Mouse (Mus musculus) spleen, adult 2 months (tissue): ENCODE measurements around the gene Syne3. TPM values are rescaled to one million over a fixed set of nuclear protein-coding genes. Genes with fewer than 3 reads are reported as not detected.

ENCODE experiments used
- DNase-seq, 2 experiments: peaks; one replicate each; pipeline versions ENCODE4 v3.0.0 to v3.0.0-alpha.2; 2012 to 2021; ENCODE audit warnings: low spot score in 2 of 2, low read depth in 1 of 2
- H3K27ac ChIP-seq: fragments of 200-500 bp; 2 replicates; pipeline ENCODE4 v1.5.1; 2012; ENCODE audit warnings: low read length, inconsistent platforms; ENCODE audit not compliant: insufficient read depth
- H3K27me3 ChIP-seq: fragments of 200-500 bp; 2 replicates; pipeline ENCODE4 v1.6.1; 2012; ENCODE audit warnings: mild to moderate bottlenecking, moderate library complexity, low read length, inconsistent platforms; ENCODE audit not compliant: control insufficient read depth, insufficient read depth
- H3K36me3 ChIP-seq: fragments of 200-500 bp; 2 replicates; pipeline ENCODE4 v1.6.1; 2012; ENCODE audit warnings: mild to moderate bottlenecking, low read length, inconsistent platforms; ENCODE audit not compliant: control insufficient read depth, insufficient read depth
- H3K4me1 ChIP-seq: fragments of 200-500 bp; 2 replicates; pipeline ENCODE4 v1.6.1; 2011; ENCODE audit warnings: inconsistent platforms; ENCODE audit not compliant: control insufficient read depth, insufficient read depth, insufficient read length
- H3K4me3 ChIP-seq: fragments of 200-500 bp; 2 replicates; pipeline ENCODE4 v1.5.1; 2011; ENCODE audit warnings: mild to moderate bottlenecking, inconsistent platforms; ENCODE audit not compliant: insufficient read depth, insufficient read length; ENCODE audit errors: extremely low read depth
- CTCF ChIP-seq: fragments of 200-500 bp; IDR thresholded peaks from 2 replicates; pipeline ENCODE4 v1.5.1; 2011; ENCODE audit warnings: mild to moderate bottlenecking, inconsistent platforms; ENCODE audit not compliant: insufficient read depth, insufficient read length, insufficient replicate concordance; ENCODE audit errors: extremely low read depth
- POLR2A ChIP-seq: fragments of 200-500 bp; IDR thresholded peaks from 2 replicates; pipeline ENCODE4 v1.6.1; 2011; ENCODE audit warnings: low read depth, low read length, inconsistent platforms
- WGBS: fragments of 180-500 bp; shearing (Covaris S2); methylation state at CpG from one replicate; pipeline ENCODE4 v1.1.7; 2018; 5-methylcytosine and 5-hydroxymethylcytosine counted together
- polyA plus RNA-seq: library from polyadenylated mRNA; depleted of rRNA; stranded (reverse); fragments of >200 nt; gene quantifications from 2 replicates; pipeline ENCODE4 v1.2.3, GENCODE M21; 2012; rRNA removed

Gene Syne3
- polyA plus RNA-seq, result 5.4 and 6.3 TPM in 2 replicates

DNA sequence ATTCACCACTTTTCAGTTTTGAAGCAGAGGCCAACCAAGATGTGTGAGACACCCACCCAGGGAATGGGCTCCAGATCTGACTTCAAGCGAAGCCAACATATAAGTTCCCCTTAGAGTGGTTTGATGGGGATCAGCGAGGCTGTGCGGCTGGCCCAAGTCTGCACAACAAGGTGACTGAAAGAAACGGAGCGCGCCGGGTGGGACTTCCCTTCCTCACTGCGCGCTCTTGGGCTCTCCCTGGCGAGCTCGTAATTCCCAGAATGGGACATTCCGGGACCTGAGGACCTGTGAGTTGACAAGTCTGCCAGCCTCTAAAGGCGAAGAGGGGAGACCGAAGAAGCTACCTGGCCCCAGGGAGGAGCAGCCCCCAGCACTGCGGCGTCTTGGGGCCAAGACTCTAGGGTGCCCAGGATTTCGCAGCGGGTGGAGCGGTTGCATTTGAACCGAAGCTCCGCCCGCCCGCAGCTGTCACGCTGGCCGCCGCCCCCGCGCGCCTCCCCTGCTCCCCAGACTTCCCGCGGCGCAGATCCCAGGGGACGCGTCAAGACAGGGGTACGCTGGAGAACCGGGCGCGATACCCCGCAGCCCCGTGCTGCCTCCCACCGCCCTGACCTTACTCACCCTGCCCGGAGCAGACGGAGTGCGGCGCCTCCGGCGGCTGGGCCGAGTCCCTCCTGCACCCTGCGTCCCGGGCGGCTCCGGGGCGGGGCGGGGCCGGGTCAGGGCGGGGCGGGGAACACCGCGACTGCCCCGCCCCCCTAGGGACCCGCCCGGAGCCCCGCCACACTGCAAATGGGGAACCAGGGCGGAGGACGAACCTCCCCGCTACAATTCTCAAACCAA lies at the start of gene Syne3:
TSS of gene Syne3 (minus strand) at position 440 of the 843 bp plus-strand sequence.
- TF ChIP-seq CTCF (no peak), POLR2A (peak; percentile 20; the same call in 1 of the 2 replicates)
- Histone ChIP-seq H3K27me3 (no peaks in the 10 kb centered on the region), H3K36me3 (no peaks in the 10 kb centered on the region), H3K27ac (peak within 1 kb of the TSS; percentile 93), H3K4me1 (peaks cover 42% of the 10 kb centered on the region; the same call in 1 of the 2 replicates), H3K4me3 (peak within 1 kb of the TSS; percentile 94)
- peak; percentile 57 to 80 for DNase-seq
- under 1% methylated on average over 62 of the region's 66 CpGs for WGBS

DNA sequence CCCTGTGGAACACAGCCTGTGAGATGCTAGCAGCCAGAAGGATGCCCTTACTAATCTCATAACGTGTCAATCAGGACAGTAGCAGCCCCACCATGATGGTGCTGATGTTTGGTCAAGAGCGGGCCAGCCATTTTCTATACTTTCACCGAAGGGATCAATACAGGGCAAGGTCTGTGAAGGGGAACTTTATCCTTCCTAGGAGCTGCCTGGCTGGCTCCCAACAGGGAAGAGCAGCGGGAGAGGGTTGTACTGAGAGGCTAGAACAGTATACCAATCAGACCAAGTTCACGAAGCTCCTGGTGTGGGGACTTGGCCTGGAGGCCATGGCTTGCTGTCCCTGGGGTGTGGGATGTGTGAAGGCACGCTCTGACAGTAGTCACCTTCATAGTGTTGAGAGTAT lies 45.7 kb upstream of the Syne3 start:
- no peak for TF ChIP-seq POLR2A
- TF ChIP-seq CTCF, result no peak
- no peak for DNase-seq
- WGBS, result 92% methylated on average over 6 of the region's 6 CpGs
- Histone ChIP-seq H3K4me1 (no peaks in the 10 kb centered on the region), H3K36me3 (no peaks in the 10 kb centered on the region), H3K27me3 (no peaks in the 10 kb centered on the region), H3K27ac (no peak overlapping the region), H3K4me3 (no peak overlapping the region)

DNA sequence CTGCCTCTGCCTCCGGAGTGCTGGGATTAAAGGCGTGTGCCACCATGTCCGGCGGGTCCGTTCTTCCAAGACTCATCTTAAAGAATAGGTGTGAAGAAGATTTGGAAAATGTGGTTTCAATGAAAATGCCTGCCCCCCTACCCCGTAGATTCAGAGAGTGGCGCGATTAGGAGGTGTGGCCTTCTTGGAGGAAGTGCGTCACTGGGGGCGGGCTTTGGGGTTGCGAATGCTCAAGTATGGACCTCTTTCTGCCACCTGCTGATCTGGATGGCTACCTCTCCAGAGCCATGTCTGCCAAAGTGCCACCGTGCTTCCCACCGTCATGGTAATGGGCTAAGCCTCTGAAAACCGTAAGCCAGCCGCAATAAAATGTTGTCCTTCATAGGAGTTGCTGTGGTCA lies 44.4 kb upstream of the Syne3 start:
- Histone ChIP-seq H3K4me1 (no peaks in the 10 kb centered on the region), H3K36me3 (no peaks in the 10 kb centered on the region), H3K27me3 (no peaks in the 10 kb centered on the region), H3K4me3 (no peak overlapping the region), H3K27ac (no peak overlapping the region)
- no peak for DNase-seq
- 96% methylated on average over 15 of the region's 15 CpGs for WGBS
- TF ChIP-seq CTCF, result no peak
- TF ChIP-seq POLR2A, result no peak

DNA sequence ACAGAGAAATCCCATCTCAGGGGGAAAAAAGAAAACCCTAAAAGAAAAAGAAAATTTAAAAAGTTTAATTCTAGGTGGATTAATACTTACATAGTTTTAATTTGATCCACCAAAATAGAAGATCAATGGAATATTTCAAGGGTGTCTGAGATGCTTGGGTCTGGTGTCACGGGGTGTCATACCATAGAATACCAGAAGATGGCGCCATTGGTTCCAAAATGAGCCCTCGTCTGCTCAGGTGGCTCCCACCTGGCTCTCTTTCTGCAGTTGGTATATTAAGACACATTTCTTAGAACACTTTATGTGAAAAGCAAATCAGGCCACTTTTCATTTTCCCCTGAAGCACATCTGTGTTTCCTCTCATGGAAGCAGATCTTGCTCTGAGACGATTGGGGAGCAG lies 41.3 kb upstream of the Syne3 start:
- no peaks in the 10 kb centered on the region for H3K27me3 ChIP-seq
- DNase-seq, result peak; percentile 15 to 28
- no peak overlapping the region for H3K4me3 ChIP-seq
- H3K27ac ChIP-seq, result no peak overlapping the region
- peak; percentile 58; the same call in 1 of the 2 replicates for TF ChIP-seq CTCF
- TF ChIP-seq POLR2A, result no peak
- WGBS, result 10% methylated on average over 4 of the region's 4 CpGs
- H3K4me1 ChIP-seq, result no peaks in the 10 kb centered on the region
- no peaks in the 10 kb centered on the region for H3K36me3 ChIP-seq

DNA sequence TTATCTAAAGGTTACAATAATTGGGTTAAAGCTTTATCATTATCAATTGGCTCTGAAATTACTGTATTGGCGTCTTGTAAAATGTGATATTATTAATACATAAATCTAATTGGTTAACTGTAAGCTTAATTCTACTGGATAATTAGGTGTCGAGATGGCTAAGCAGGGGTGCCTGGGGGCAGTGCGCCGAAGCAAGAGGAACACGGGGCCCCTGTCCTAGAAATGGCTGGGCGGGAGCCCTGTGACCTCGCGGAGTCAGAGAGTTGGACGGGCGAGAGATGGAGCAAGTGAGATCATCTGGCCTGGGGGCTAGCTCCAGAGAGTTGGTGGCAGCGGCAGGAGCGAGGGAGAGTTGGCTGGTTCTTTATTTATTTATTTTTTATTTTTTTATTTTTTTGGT lies 40.2 kb upstream of the Syne3 start:
- 84% methylated on average over 12 of the region's 12 CpGs for whole genome bisulfite sequencing
- H3K27ac ChIP-seq, result no peak overlapping the region
- no peak overlapping the region for H3K4me3 ChIP-seq

DNA sequence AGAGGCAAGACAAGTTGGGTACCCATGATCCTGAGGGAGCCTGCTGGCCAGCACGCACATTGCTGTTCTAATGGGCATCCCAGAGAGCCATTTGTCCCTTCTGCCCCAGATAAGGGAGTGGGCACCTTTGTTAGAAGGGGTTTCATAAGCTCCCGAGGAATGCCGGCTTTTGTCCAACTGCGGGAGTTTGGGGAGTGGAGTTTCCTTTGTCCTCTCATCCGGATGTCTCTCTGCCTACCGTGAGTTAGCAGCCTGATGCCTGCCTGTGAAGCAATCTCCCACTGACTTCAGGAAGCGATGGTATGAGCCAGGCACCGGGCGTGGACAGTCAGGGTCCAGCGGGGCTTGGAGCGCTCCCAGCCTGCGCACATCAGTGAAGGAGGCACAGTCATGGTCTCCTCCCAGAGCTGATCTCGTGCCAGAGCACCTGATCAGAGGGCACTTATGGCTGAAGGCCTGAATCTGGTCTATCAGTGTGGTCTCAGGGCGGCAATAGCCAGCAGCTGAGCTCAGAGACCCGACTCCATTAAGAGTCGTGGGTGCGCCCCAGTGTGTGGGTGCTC lies 38.8 kb upstream of the Syne3 start:
- H3K4me1 ChIP-seq, result no peaks in the 10 kb centered on the region
- no peak overlapping the region for H3K4me3 ChIP-seq
- no peaks in the 10 kb centered on the region for H3K36me3 ChIP-seq
- WGBS, result 80% methylated on average over 17 of the region's 17 CpGs
- no peaks in the 10 kb centered on the region for H3K27me3 ChIP-seq
- no peak for DNase-seq
- TF ChIP-seq POLR2A (no peak), CTCF (no peak)
- no peak overlapping the region for H3K27ac ChIP-seq

More for the DNA sequence above, 40.2 kb upstream of the Syne3 start:
- Histone ChIP-seq H3K36me3 (no peaks in the 10 kb centered on the region), H3K27me3 (no peaks in the 10 kb centered on the region), H3K4me1 (no peaks in the 10 kb centered on the region)
- no peak for DNase-seq
- TF ChIP-seq CTCF (no peak), POLR2A (no peak)

DNA sequence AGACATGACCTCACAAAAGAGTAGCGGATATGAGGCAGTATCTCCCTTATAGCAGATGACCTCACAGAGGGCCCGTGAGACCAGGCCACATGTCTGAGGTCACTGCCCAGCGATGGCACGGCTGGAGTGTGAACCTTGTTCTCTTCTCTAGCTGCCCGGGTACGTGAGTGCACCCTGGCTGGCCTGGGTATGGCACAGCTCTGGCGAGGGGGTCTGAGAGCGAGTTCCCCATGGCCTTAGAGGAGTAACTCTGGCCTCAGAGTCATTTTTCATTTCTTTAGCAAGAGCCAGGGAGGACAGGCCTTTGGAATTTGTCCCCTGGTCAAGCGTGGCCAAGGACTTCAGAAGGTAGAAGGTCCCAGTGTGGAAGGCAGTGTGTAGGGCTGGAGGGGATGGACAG lies 35.2 kb upstream of the Syne3 start:
- DNase-seq, result no peak
- no peaks in the 10 kb centered on the region for H3K27me3 ChIP-seq
- no peak overlapping the region for H3K27ac ChIP-seq
- 96% methylated on average over 9 of the region's 9 CpGs for WGBS
- TF ChIP-seq CTCF (no peak), POLR2A (no peak)
- H3K4me1 ChIP-seq, result no peaks in the 10 kb centered on the region
- no peak overlapping the region for H3K4me3 ChIP-seq
- peaks cover 12% of the 10 kb centered on the region for H3K36me3 ChIP-seq
